Mouse (Mus musculus): ENCODE measurements around the gene Tbc1d16. TPM values are rescaled to one million over a fixed set of nuclear protein-coding genes. Genes with fewer than 3 reads are reported as not detected.

Gene Tbc1d16
- polyA plus RNA-seq, 2 experiments from 2014 or later, result 0.75 to 0.78 TPM

GRCm38 (mm10) chr11:119176389-119177179 is 51.7 kb downstream of the Tbc1d16 start:
- no peak for ATAC-seq

GRCm38 (mm10) chr11:119171588-119171987 is 56.7 kb downstream of the Tbc1d16 start:
- no peak for ATAC-seq

GRCm38 (mm10) chr11:119168851-119169250 is 59.4 kb downstream of the Tbc1d16 start:
- ATAC-seq, result no peak

GRCm38 (mm10) chr11:119165995-119166394 is 62.3 kb downstream of the Tbc1d16 start:
- peak; percentile 84 for ATAC-seq

GRCm38 (mm10) chr11:119164375-119164774 is 63.9 kb downstream of the Tbc1d16 start:
- ATAC-seq, result no peak

- ATAC-seq, result peak; percentile 15
Measured at GRCm38 (mm10) chr11:119163734-119163992, 64.6 kb downstream of the Tbc1d16 start.

GRCm38 (mm10) chr11:119162959-119163733 is 65.2 kb downstream of the Tbc1d16 start:
- peak; percentile 50 for ATAC-seq

- ATAC-seq, result no peak
Measured at GRCm38 (mm10) chr11:119161665-119162064, 66.6 kb downstream of the Tbc1d16 start.

GRCm38 (mm10) chr11:119160050-119160449 is 68.2 kb downstream of the Tbc1d16 start:
- peak; percentile 60 for ATAC-seq

GRCm38 (mm10) chr11:119159496-119159895 is 68.8 kb downstream of the Tbc1d16 start:
- no peak for ATAC-seq

- no peak for ATAC-seq
Measured at GRCm38 (mm10) chr11:119157377-119158189, 70.7 kb downstream of the Tbc1d16 start.

- ATAC-seq, result no peak
Measured at GRCm38 (mm10) chr11:119156481-119157254, 71.6 kb downstream of the Tbc1d16 start.

- no peak for ATAC-seq
Measured at GRCm38 (mm10) chr11:119155638-119156480, 72.4 kb downstream of the Tbc1d16 start.

GRCm38 (mm10) chr11:119152321-119152831 is 75.9 kb downstream of the Tbc1d16 start:
- no peak for ATAC-seq

- peak; percentile 40 for ATAC-seq
Measured at GRCm38 (mm10) chr11:119151073-119151607, 77.2 kb downstream of the Tbc1d16 start.

GRCm38 (mm10) chr11:119150442-119150841 is 77.9 kb downstream of the Tbc1d16 start:
- no peak for ATAC-seq

GRCm38 (mm10) chr11:119148829-119149228 is 79.5 kb downstream of the Tbc1d16 start:
- ATAC-seq, result no peak

- ATAC-seq, result no peak
Measured at GRCm38 (mm10) chr11:119147153-119147552, 81.1 kb downstream of the Tbc1d16 start.

GRCm38 (mm10) chr11:119146140-119146539 is 82.2 kb downstream of the Tbc1d16 start:
- ATAC-seq, result no peak

GRCm38 (mm10) chr11:119144801-119145475 is 83.4 kb downstream of the Tbc1d16 start:
- no peak for ATAC-seq
